Mouse (Mus musculus): ENCODE results near the gene Atp5s.

The Atp5s gene

DNA sequence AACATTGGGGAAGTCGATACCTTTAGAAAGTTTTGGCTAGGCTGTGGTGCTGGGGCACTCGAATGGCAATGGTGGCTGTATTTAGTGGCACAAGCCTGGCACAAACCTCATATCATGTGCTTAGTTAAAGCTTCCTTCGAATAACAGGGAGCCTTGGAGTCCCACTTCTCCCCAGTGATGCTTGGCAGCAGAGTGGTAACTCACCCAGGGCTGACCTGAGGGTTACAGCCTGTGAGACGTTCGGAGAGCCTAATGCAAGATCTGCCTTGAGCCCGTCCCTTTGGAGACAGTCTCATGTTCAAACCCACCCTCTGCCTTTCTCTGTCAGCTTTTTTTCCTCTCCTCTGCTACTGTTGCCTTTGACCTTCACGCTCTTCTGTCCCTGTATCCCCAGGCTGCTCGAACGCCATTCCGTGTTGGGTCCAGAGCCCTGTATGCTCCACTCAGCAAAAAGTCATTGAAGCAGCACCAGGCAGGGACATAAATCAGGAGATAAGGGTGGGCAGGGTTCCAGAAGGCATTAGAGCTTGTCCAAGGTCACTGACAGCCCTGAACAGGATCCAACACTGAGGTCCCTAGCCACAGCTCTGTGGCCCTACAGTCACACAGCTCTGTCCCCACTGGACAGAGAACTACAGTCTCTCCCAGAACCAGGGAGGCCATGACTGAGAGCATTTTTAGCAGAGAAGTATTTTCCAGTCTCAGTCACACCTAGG is 57.3 kb downstream of the Atp5s start:
- DNase-seq = no peak

DNA sequence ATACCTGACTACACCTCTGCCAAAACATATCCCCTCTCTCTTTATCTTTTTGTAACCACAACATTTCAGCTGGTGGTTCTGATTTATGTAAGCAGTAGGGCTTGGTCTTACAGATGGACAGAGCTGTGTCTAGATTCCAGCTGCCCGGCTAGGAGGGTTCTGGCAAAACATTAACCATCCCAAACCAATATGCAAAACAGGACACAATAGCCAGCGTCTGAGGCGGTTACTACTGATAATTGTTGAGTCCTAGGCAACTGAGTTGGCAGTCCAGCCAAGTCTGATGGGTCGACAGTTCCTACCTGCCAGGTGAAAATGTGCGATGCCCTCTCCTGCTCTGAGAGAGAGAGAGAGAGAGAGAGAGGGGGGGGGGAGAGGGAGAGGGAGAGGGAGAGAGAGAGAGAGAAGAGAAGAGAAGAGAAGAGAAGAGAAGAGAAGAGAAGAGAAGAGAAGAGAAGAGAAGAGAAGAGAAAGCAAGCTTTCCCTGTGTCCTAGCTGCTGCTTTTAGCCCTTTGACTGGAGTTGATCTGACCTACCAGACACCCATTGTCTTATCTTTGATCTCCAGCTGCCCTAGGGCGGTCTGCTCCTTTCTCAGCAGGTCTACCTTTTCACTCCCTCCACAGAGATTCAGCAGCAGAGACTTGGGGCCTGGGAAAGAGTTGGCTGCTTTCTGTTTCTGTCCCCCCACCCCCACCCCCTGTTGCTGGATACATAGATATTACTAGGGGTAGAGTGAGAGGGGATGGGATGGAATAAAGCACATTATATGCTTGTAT is 58.7 kb downstream of the Atp5s start:
- DNase-seq = no peak

DNA sequence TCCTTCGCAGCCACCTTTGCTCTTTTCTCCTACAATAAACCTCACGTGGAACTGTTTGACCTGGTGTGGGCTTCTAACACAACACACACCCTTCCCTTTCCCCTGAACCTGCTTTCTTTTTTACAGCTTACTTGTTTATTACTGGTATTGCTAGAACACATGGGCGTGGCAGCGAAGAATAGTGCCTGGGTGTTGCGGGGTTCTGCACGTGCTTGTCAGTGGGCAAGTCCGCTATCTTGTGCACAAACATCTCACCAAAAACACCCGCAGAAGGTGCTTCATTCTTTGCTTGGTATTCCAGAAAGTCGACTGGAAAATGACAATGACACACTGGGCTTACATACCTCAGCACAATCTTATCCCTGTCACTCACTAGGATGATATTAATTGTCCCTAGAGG is 60.7 kb downstream of the Atp5s start:
- no peak for DNase-seq

- DNase-seq = no peak
Observed at GRCm38 (mm10) chr12:69788380-69788779, 63.6 kb downstream of the Atp5s start.

DNA sequence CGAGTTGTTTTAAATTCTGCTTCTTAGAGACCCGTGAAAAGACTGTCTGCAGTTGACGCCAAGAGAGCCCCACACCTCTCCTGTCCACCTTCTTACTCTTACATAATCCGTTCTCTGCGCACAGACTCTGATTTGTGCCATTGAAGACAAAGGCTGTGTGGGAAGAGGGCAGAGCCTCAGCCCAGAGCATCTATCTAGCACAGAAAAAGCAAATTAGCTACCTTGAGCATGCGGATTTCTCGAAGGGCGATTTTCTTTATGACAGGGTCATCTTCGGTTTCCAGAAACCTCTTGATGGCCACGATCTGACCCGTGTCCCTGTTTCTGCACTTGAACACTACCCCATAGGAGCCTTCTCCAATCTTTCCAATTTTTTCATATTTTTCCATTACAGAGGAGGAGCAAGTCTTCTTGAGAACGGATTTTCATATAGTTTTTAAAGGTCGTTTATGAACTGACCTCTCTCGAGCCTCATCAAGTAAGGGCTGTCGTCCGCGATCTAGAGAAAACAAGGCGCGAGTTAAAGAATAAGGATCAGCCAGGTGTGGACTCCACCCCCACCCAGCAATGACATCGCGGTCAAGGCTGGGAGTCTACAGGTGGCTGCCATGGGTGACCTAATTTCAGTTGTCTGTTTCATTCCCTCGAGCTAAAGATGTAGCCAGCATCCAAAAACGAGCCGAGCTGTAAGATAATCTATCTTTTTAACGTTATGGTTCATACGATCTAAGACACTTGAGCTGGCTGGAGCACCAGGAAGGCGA is 65.2 kb downstream of the Atp5s start:
- peak; percentile 39 to 66 for DNase-seq

DNA sequence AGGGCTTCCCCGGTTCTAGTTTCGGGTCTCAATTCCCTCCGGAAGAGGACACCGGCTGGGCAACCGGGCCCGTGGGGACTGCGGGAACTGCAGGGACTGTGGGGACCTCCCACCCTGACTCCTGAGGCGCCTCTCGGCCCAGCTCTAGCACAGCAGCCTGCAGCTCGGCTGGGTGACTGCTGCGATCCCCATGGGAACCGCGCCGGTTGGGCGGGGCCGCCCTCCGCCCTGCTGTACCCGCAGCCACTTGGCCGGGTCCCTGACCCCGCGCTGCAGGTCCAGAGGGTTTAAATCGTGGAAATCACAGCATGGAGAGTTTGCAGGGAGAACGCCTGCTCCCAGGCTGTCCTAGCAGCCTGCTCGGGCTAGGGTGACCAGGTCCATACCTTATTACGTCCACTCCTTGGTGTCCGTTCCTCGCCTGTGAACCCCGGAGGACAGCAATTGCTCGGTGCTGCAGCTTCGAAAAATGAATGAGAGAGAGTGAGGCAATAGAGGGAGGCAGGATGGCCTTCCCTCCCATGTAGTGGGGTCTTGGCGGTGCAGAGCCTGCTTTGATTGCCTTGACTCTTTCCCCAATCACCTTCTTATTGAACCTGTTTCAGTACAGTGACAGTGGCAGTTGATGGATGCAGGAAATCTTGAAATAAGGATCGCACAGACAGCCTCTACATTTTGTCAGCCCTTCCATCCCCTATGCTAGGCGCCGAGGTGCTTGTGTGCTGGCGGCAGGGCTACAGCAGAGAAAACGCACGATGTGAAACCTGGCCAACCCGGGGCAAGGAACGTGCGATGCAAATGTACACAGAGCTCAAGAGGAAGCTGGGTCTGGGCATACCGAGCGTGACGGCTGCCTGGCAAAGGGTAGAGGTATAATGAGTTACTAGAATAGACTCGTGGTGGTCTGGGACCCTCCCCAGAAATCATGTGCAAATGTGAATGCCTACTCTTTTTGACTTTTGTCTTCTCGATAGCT is 66.1 kb downstream of the Atp5s start, which contains the start of gene Cdkl1:
TSS of gene Cdkl1 (minus strand) at position 738 of the 976 bp plus-strand sequence.
- DNase-seq = peak; percentile 78 to 81
